Mouse (Mus musculus): Measurements from ENCODE around the gene B4gat1. TPM values are rescaled to one million over a fixed set of nuclear protein-coding genes. Genes with fewer than 3 reads are reported as not detected.
"Not testable (repeated sequence)": the region's sequence is repeated elsewhere in the genome, so short reads cannot be mapped to it uniquely, and the experiment has no call there.

Gene B4gat1
- polyA plus RNA-seq, 1 experiment from 2014 or later, result 42.8 TPM

- peaks cover 31% of the 10 kb centered on the region for H3K4me1 ChIP-seq
- WGBS, result 3% methylated on average over 15 of the region's 15 CpGs
- no peaks in the 10 kb centered on the region for H3K9me3 ChIP-seq
- H3K27me3 ChIP-seq (ENCODE audit: insufficient read depth, poor library complexity, severe bottlenecking), result peaks cover 67% of the 10 kb centered on the region
- H3K27ac ChIP-seq, result peak overlapping the region; percentile 48; the same call in 1 of the 2 replicates
- peak overlapping the region; percentile 69 for H3K4me3 ChIP-seq
- no peak for DNase-seq (ENCODE audit: low spot score)
- H3K36me3 ChIP-seq, result peaks cover 5% of the 10 kb centered on the region; the same call in 1 of the 2 replicates
Measured at GRCm38 (mm10) chr19:5084834-5085144, 46.2 kb downstream of the B4gat1 start.

GRCm38 (mm10) chr19:5085145-5085863 lies 46.7 kb downstream of the B4gat1 start, which contains the start of gene Tmem151a:
TSS of gene Tmem151a (minus strand) at chr19:5085531.
- Histone ChIP-seq H3K36me3 (peaks cover 8% of the 10 kb centered on the region), H3K27me3 (ENCODE audit: insufficient read depth, poor library complexity, severe bottlenecking) (peaks cover 62% of the 10 kb centered on the region), H3K4me1 (peaks cover 31% of the 10 kb centered on the region), H3K27ac (peak within 1 kb of the TSS; percentile 48), H3K9me3 (no peaks in the 10 kb centered on the region), H3K4me3 (peak within 1 kb of the TSS; percentile 69)
- DNase-seq (ENCODE audit: low spot score), result no peak
- WGBS, result 1% methylated on average over 65 of the region's 69 CpGs

- H3K9me3 ChIP-seq; DNase-seq (ENCODE audit: low spot score); H3K27ac ChIP-seq; H3K4me3 ChIP-seq: not testable (repeated sequence)
- peaks cover 31% of the 10 kb centered on the region for H3K4me1 ChIP-seq
- H3K36me3 ChIP-seq, result peaks cover 21% of the 10 kb centered on the region
- WGBS, result 59% methylated on average over 4 of the region's 4 CpGs
- H3K27me3 ChIP-seq (ENCODE audit: insufficient read depth, poor library complexity, severe bottlenecking), result peaks cover 50% of the 10 kb centered on the region
Measured at GRCm38 (mm10) chr19:5086533-5086932, 47.9 kb downstream of the B4gat1 start.

- H3K4me3 ChIP-seq, result peak within 1 kb of the TSS; percentile 94
- peaks cover 37% of the 10 kb centered on the region for H3K36me3 ChIP-seq
- peak within 1 kb of the TSS; percentile 88 for H3K27ac ChIP-seq
- under 1% methylated on average over 58 of the region's 58 CpGs for WGBS
- peaks cover 34% of the 10 kb centered on the region for H3K27me3 ChIP-seq (ENCODE audit: insufficient read depth, poor library complexity, severe bottlenecking)
- peak; percentile 98 for DNase-seq (ENCODE audit: low spot score)
- H3K9me3 ChIP-seq, result no peaks in the 10 kb centered on the region
- peaks cover 31% of the 10 kb centered on the region for H3K4me1 ChIP-seq
Measured at GRCm38 (mm10) chr19:5087884-5088728, 49.5 kb downstream of the B4gat1 start, which contains the start of gene Yif1a. TSS of gene Yif1a (plus strand) at chr19:5088538.

- H3K27ac ChIP-seq, result peak overlapping the region; percentile 88; the same call in 1 of the 2 replicates
- no peak for DNase-seq (ENCODE audit: low spot score)
- H3K9me3 ChIP-seq, result no peaks in the 10 kb centered on the region
- peak overlapping the region; percentile 94 for H3K4me3 ChIP-seq
- 90% methylated on average over 4 of the region's 4 CpGs for WGBS
- peaks cover 40% of the 10 kb centered on the region for H3K4me1 ChIP-seq
- H3K36me3 ChIP-seq, result peaks cover 40% of the 10 kb centered on the region
- peaks cover 22% of the 10 kb centered on the region for H3K27me3 ChIP-seq (ENCODE audit: insufficient read depth, poor library complexity, severe bottlenecking)
Measured at GRCm38 (mm10) chr19:5089324-5089723, 50.7 kb downstream of the B4gat1 start.

Other genes starting within 250 kb of the B4gat1 start
- gene Rbm4, start 244.9 kb upstream of the B4gat1 start, polyA plus RNA-seq (2016; fragmentation: Nextera tagmentation; extraction: Ambion mirVana), result 59.6 and 68.1 TPM in 2 replicates
- gene Gm21992, start 227.2 kb upstream of the B4gat1 start, polyA plus RNA-seq (2016; fragmentation: Nextera tagmentation; extraction: Ambion mirVana), result 21.5 and 23.0 TPM in 2 replicates
- gene Rbm14, start 227.2 kb upstream of the B4gat1 start, polyA plus RNA-seq (2016; fragmentation: Nextera tagmentation; extraction: Ambion mirVana), result 78.0 and 92.7 TPM in 2 replicates
- 39.7 and 54.2 TPM in 2 replicates for gene Ccs, start 199.5 kb upstream of the B4gat1 start, polyA plus RNA-seq (2016; fragmentation: Nextera tagmentation; extraction: Ambion mirVana)
- 0.17 TPM in 1 of 2 replicates, not detected in the other for gene Ccdc87, start 199.5 kb upstream of the B4gat1 start, polyA plus RNA-seq (2016; fragmentation: Nextera tagmentation; extraction: Ambion mirVana)
- gene Ctsf, start 183.7 kb upstream of the B4gat1 start, polyA plus RNA-seq (2016; fragmentation: Nextera tagmentation; extraction: Ambion mirVana), result 30.3 and 32.2 TPM in 2 replicates
- gene Actn3, start 160.9 kb upstream of the B4gat1 start, polyA plus RNA-seq (2016; fragmentation: Nextera tagmentation; extraction: Ambion mirVana), result 6.8 and 9.9 TPM in 2 replicates
- gene Zdhhc24, start 160.2 kb upstream of the B4gat1 start, polyA plus RNA-seq (2016; fragmentation: Nextera tagmentation; extraction: Ambion mirVana), result 10.2 and 12.3 TPM in 2 replicates
- 3.1 and 3.2 TPM in 2 replicates for gene Bbs1, start 132.2 kb upstream of the B4gat1 start, polyA plus RNA-seq (2016; fragmentation: Nextera tagmentation; extraction: Ambion mirVana)
- gene Dpp3, start 110.5 kb upstream of the B4gat1 start, polyA plus RNA-seq (2016; fragmentation: Nextera tagmentation; extraction: Ambion mirVana), result 155 and 156 TPM in 2 replicates
- 0.32 and 1.0 TPM in 2 replicates for gene Peli3, start 95.7 kb upstream of the B4gat1 start, polyA plus RNA-seq (2016; fragmentation: Nextera tagmentation; extraction: Ambion mirVana)
- gene Mrpl11, start 76.7 kb upstream of the B4gat1 start, polyA plus RNA-seq (2016; fragmentation: Nextera tagmentation; extraction: Ambion mirVana), result 128 and 142 TPM in 2 replicates
- 0.24 and 0.34 TPM in 2 replicates for gene Npas4, start 48.5 kb upstream of the B4gat1 start, polyA plus RNA-seq (2016; fragmentation: Nextera tagmentation; extraction: Ambion mirVana)
- 7.6 and 12.0 TPM in 2 replicates for gene Slc29a2, start 15.0 kb upstream of the B4gat1 start, polyA plus RNA-seq (2016; fragmentation: Nextera tagmentation; extraction: Ambion mirVana)
- 1.6 and 2.5 TPM in 2 replicates for gene AC124502.3, start 65 bp downstream of the B4gat1 start, polyA plus RNA-seq (2016; fragmentation: Nextera tagmentation; extraction: Ambion mirVana)
- gene Brms1, start 2.5 kb downstream of the B4gat1 start, polyA plus RNA-seq (2016; fragmentation: Nextera tagmentation; extraction: Ambion mirVana), result 47.1 and 58.1 TPM in 2 replicates
- gene Rin1, start 11.7 kb downstream of the B4gat1 start, polyA plus RNA-seq (2016; fragmentation: Nextera tagmentation; extraction: Ambion mirVana), result 4.0 and 5.3 TPM in 2 replicates
- 19.0 and 43.4 TPM in 2 replicates for gene Cd248, start 29.3 kb downstream of the B4gat1 start, polyA plus RNA-seq (2016; fragmentation: Nextera tagmentation; extraction: Ambion mirVana)
- gene Tmem151a, start 46.7 kb downstream of the B4gat1 start, polyA plus RNA-seq (2016; fragmentation: Nextera tagmentation; extraction: Ambion mirVana), result 6.4 and 7.6 TPM in 2 replicates
- gene Yif1a, start 49.7 kb downstream of the B4gat1 start, polyA plus RNA-seq (2016; fragmentation: Nextera tagmentation; extraction: Ambion mirVana), result 94.9 and 104 TPM in 2 replicates
- 4.6 and 12.7 TPM in 2 replicates for gene Cnih2, start 59.7 kb downstream of the B4gat1 start, polyA plus RNA-seq (2016; fragmentation: Nextera tagmentation; extraction: Ambion mirVana)
- 261 and 263 TPM in 2 replicates for gene Rab1b, start 68.2 kb downstream of the B4gat1 start, polyA plus RNA-seq (2016; fragmentation: Nextera tagmentation; extraction: Ambion mirVana)
- 23.7 and 27.0 TPM in 2 replicates for gene Klc2, start 79.7 kb downstream of the B4gat1 start, polyA plus RNA-seq (2016; fragmentation: Nextera tagmentation; extraction: Ambion mirVana)
- 23.1 and 23.4 TPM in 2 replicates for gene Pacs1, start 234.3 kb downstream of the B4gat1 start, polyA plus RNA-seq (2016; fragmentation: Nextera tagmentation; extraction: Ambion mirVana)